Mouse (Mus musculus) cortical plate, adult 2 months (tissue): ENCODE measurements around the gene Cpb2. TPM values are rescaled to one million over a fixed set of nuclear protein-coding genes. Genes with fewer than 3 reads are reported as not detected.

Source experiments
- H3K27ac ChIP-seq: fragments of 200-500 bp; 2 replicates; pipeline ENCODE4 v1.5.1; 2012; ENCODE audit warnings: low read length, control low read depth, inconsistent platforms; ENCODE audit not compliant: insufficient read depth
- H3K4me1 ChIP-seq: fragments of 200-500 bp; 2 replicates; pipeline ENCODE4 v1.6.1; 2011; ENCODE audit warnings: low read length; ENCODE audit not compliant: control insufficient read depth, insufficient read depth
- H3K4me3 ChIP-seq: fragments of 200-500 bp; 2 replicates; pipeline ENCODE4 v1.5.1; 2011; ENCODE audit warnings: mild to moderate bottlenecking, low read length, control low read depth; ENCODE audit not compliant: insufficient read depth
- CTCF ChIP-seq: fragments of 200-500 bp; IDR thresholded peaks from 2 replicates; pipeline ENCODE4 v1.5.1; 2011; ENCODE audit warnings: mild to moderate bottlenecking, control low read depth, low read length; ENCODE audit not compliant: insufficient read depth; ENCODE audit errors: extremely low read depth
- POLR2A ChIP-seq: fragments of 200-500 bp; IDR thresholded peaks from 2 replicates; pipeline ENCODE4 v1.6.1; 2011; ENCODE audit warnings: mild to moderate bottlenecking, low read length, control low read depth; ENCODE audit not compliant: insufficient read depth; ENCODE audit errors: extremely low read depth
- polyA plus RNA-seq: library from polyadenylated mRNA; depleted of rRNA; stranded (reverse); fragments of >200 nt; gene quantifications from 2 replicates; pipeline ENCODE4 v1.2.3, GENCODE M21; 2012

The Cpb2 gene
- polyA plus RNA-seq, 1 experiment: not detected

DNA sequence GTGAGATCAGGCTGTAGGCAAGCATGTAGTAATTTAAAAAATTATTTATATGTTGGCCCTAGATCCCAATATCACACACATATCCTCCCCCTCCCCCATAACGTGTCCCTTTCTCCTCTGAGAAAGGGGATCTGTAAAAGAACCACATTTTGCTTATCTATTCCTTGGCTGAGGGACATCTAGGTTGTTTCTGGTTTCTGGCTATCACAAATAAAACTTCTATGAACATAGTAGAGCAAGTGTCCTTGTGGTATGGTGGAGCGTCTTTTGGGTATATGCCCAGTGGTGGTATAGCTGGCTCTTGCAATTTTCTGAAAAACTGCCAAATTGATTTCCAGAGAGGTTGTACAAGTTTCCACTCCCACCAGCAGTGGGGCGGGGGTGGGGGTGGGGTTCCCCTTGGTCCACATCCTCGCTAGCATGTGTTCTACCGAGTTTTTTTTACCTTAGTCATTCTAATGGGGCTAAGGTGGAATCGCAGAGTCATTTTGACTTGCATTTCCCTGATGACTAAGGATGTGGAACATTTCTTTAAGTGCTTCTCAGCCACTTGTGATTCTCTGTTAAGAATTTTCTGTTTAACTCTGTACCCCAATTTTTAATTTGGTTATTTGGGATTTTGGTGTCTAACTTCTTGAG, 3.9 kb upstream of the Cpb2 start:
- H3K4me1 ChIP-seq: no peaks in the 10 kb centered on the region
- no peak overlapping the region for H3K4me3 ChIP-seq
- H3K27ac ChIP-seq: no peak overlapping the region
- TF ChIP-seq POLR2A (no peak), CTCF (no peak)

- Histone ChIP-seq H3K4me1 (no peaks in the 10 kb centered on the region), H3K4me3 (no peak overlapping the region), H3K27ac (no peak overlapping the region)
- no peak for TF ChIP-seq POLR2A
- TF ChIP-seq CTCF: no peak
These were observed 4.2 kb downstream of the Cpb2 start for GRCm38 (mm10) chr14:75246024-75247000.

DNA sequence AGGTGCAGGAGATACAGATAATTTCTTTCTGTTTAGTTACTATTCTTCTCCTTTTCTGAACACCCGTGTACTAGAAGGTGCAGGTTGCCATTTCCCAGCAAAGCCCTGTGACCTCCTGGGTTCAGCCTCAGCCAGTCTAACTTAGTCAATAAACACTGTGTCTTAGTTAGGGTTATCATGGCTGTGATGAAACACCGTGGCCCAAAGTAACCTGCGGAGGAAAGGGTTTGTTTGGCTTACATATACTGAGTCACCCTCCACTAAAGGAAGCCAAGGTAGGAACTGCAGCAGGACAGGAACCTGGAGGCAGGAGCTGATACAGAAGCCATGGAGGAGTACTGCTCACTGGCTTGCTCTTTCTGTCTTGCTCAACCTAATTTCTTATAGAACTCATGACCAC, 8.3 kb downstream of the Cpb2 start:
- Histone ChIP-seq H3K4me3 (no peak overlapping the region), H3K4me1 (no peaks in the 10 kb centered on the region), H3K27ac (no peak overlapping the region)
- TF ChIP-seq CTCF (no peak), POLR2A (no peak)

- Histone ChIP-seq H3K27ac (no peak overlapping the region), H3K4me3 (no peak overlapping the region), H3K4me1 (no peaks in the 10 kb centered on the region)
- TF ChIP-seq CTCF: no peak
- no peak for TF ChIP-seq POLR2A
These were observed 14.4 kb downstream of the Cpb2 start for GRCm38 (mm10) chr14:75256521-75256920.

DNA sequence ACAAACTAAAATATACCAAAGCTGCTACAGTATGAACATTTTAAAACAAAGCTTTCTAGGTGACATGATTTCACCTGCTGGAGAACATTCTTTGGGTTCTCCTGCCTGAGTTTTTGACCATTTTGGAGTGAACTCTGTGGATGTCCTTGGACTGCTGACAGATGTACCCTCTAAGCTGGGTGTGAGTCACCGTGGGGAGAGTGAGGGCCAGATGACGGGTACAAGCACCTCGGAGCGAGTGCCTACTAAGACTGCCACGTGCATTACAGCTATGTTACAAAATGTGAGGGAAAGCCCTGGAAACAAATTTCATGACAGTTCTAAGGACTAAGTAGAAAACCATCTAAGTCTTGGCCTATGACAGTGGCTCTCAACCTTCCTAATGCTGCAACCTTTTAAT, 27.4 kb downstream of the Cpb2 start:
- H3K4me3 ChIP-seq: no peak overlapping the region
- TF ChIP-seq POLR2A (no peak), CTCF (no peak)
- H3K27ac ChIP-seq: no peak overlapping the region
- H3K4me1 ChIP-seq: no peaks in the 10 kb centered on the region

GRCm38 (mm10) chr14:75279716-75280115, 37.6 kb downstream of the Cpb2 start:
- Histone ChIP-seq H3K27ac (no peak overlapping the region), H3K4me3 (no peak overlapping the region), H3K4me1 (no peaks in the 10 kb centered on the region)
- TF ChIP-seq POLR2A (no peak), CTCF (no peak)

DNA sequence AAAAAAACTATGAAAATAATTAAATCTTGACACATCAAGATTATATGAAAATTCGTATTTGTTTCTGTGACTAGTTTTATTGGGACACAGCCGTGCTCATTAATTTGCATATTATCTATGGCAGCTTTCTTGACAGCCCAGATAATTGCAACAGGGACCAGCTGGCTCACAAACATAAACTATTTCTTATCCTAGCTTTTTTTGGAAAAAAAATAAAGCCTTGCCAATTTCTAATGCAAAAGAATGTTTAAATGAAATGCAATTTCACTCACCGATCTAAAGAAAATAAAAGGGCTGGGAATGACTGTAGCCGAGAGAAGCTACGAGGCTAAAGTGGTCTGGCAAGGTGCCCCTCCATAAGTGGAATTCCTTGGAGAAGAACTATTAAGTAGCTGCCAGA, 38.3 kb downstream of the Cpb2 start:
- no peak overlapping the region for H3K4me3 ChIP-seq
- TF ChIP-seq POLR2A (no peak), CTCF (no peak)
- no peak overlapping the region for H3K27ac ChIP-seq
- peaks cover under 1% of the 10 kb centered on the region; the same call in 1 of the 2 replicates for H3K4me1 ChIP-seq

GRCm38 (mm10) chr14:75283609-75284192, 41.6 kb downstream of the Cpb2 start:
- no peak for TF ChIP-seq CTCF
- no peak for TF ChIP-seq POLR2A
- Histone ChIP-seq H3K4me1 (peaks cover 1% of the 10 kb centered on the region), H3K27ac (peak overlapping the region; percentile 70), H3K4me3 (peak overlapping the region; percentile 95)

- TF ChIP-seq POLR2A (peak; percentile 99), CTCF (no peak)
These were observed 42.3 kb downstream of the Cpb2 start, which contains the start of gene Zc3h13 for GRCm38 (mm10) chr14:75284193-75284915. Zc3h13 (plus strand) TSS chr14:75284373.

More at GRCm38 (mm10) chr14:75284193-75284915, 42.3 kb downstream of the Cpb2 start, which contains the start of gene Zc3h13:
- Histone ChIP-seq H3K4me1 (peaks cover 1% of the 10 kb centered on the region), H3K4me3 (peak within 1 kb of the TSS; percentile 95), H3K27ac (peak within 1 kb of the TSS; percentile 70)
